Mouse (Mus musculus): Measurements from ENCODE around the gene Crat.

Crat gene

DNA sequence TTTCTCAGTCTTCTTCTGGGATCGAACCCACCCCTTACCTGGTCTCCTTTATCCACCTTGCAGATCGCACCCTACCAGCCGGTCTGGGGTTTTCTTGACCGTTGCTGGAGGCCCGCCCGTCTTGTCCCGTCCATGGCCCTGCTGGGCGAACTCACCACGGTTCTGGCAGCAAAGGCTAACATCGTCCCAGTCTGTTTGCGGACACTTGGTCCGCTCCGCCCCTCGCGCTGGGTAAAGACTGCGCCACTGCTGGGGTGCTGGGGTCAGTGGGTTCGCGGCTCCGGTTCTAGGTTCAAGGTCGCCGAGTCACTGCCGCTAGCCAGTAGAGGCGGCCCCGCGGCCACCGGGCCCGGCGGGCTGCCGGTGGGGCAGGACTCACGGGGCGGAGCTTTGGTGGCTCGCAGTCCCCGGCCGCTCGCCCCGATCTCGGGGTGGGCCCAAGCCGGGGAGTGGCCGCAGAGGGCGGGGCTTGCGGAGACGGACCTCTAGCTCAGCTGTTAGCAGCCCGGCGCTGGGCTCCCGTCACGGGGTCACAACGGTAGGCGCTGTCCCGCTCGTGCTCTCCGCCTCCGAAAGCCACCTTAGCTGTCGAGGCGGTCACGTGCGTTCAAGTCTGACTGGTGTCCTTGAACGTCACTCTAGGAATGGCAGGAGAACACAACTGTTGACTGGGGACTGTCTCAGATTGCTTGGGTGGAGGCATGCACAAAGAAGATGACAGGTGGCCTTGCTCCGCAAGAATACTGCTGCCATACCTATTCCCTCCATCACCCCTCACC lies at the start of gene Crat:
Crat (minus strand) TSS at position 657 of the 779 bp plus-strand sequence.
- DNase-seq (ENCODE audit: low read depth, low spot score): peak; percentile 87

DNA sequence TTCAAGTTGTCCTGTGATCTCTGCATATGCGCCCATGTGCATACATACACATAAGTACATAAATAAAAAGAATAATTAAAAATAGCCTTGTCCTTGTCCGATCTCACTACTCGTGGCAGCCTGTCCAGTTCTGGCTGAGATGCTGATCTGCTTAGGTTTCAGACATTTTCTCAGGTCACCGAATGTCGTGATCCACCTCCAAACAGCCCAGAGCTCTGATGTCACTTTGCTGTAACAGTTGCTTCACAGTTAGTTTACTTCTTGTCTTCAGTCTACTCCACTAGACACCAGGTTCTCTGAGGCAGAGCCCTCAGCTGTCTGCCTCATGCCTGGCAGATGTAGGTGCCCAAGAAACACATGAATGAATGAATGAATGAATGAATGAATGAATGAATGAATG lies 48.8 kb upstream of the Crat start:
- peak; percentile 59 for DNase-seq (ENCODE audit: low read depth, low spot score)

DNA sequence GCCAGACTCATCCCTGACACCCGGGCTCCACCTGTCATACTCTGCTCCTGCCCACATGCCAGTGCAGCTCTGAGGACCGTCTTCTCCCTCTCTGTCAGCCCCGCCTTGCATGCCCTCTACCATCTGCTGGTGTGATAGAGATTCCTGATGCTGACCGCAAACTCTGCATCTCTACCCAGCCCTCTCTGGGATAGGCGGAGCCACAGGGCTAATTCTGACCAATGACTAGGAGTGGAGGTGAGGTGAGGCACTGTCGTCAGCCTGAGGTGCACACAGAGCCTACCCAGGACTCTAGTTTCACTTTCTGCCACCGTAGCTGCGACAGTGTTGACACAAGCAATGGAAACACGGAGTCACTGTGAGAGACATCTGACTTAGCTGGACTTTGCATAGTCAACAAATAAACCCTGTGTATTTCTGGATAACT lies 48.3 kb upstream of the Crat start:
- DNase-seq (ENCODE audit: low read depth, low spot score): peak; percentile 93

DNA sequence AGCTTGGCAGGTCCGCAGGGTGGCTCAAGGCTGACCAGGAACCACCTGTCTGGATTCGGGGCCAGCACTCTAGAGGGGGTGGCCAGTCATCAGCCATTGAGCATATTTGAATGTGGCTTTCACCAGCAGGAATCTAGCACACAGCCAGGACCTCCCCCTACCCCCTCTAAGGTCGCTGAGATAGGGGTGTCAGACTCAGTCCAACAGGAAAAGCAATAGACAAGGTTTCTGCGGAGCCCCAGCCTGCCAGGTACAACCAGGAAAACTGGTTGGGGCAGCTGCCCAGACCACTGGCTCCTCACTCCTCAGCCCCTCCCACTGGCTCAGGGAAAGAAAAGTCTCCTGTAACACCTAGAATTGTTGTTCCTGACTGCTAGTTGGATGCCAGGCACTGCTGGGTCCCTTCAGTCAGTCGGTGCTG lies 47.7 kb upstream of the Crat start:
- no peak for DNase-seq (ENCODE audit: low read depth, low spot score)

DNA sequence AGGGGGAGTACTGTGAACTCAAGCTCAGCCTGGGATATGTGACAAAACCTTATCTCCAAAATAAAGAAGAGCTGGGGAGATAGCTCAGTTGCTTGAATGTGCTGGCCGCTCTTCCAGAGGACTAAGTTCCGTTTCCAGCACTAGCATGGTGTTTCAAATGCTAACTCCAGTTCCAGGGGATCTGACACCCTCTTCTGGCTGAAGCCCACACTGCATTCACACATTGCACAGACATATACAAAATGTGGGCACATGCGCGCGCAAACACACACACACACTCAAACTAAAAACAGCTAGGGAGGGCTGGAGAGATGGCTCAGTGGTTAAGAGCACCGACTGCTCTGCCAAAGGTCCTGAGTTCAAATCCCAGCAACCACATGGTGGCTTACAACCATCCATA lies 43.6 kb upstream of the Crat start:
- no peak for DNase-seq (ENCODE audit: low read depth, low spot score)

DNA sequence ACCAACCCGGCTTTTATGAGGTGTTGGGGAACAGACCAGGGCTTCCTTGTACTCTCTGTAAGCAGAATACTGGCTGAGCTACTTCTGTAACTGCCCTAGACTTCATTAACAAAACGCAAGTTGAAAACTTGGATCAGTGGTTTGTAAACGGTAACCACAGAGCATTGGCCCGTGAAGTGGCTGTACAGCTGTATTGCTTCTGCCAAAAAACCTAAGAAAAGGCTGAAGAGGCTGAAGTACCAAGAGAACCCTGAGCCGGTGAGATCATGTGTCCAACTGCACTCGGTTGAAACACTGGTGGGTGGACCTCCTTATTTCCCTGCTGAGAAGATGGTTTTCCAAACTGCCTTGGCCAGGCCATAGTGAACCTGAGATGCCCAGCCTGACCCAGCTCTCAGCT lies 42.7 kb upstream of the Crat start:
- DNase-seq (ENCODE audit: low read depth, low spot score): no peak

DNA sequence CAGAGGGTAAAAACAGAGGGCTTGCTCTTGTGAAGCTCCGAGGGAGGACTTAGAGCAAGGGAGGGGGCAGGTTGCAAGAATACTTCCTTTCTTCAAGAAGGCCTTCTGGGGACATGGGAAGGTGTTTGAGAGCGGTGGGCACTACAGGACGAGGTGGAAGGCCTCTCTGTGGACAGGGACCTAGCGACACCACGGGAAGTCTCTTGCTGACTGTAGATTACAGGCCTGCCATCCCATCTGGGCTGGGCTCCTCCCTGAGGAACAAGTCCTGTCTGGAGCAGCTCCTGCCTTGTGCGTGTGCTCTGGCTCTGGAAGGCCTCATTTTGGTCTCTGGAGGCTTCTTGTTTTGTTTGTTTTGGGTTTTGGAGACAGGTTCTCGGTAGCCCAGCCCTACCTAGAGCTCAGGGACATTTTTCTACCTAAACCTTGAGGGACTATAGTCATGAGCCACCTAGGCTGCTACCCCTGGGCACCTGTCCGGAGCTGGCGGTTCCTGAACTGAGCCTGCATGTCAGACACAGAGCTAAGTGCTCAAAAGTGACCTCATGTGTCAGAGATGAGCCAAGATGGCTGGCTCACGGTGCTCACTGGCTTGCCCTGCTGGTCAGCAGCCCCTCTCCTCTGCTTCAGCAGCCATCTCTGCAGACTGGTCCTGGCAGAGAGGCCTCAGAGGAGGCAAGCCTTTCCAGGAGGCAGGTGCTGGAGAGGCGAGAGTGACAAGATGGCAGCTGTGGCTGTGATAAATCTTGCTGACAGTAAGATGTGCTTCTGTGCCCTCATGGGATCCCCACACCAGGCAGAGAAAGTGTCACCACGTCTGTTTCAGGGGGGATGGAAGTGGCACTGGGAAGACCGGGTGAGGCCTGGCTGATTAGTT lies 40.7 kb upstream of the Crat start:
- DNase-seq (ENCODE audit: low read depth, low spot score): no peak

DNA sequence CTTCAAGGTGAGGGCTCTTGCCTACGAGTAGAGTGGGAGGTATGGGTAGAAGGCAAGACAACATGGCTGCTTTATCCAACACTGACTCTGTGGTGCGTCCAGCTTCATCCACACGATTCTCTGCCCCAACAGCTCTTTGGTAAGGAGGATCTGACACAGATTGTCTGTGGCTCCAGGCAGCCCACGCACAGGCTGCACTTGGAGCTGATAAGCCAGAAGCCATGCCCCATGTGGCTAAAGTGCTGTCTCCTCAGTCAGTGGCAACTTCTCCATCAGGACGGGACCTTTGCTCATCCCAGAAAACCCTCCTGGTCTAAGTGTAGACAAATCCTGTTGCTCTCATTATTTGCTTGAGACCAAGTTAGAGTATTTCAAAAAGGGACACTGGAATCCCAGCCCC lies 39.0 kb upstream of the Crat start:
- DNase-seq (ENCODE audit: low read depth, low spot score): no peak

DNA sequence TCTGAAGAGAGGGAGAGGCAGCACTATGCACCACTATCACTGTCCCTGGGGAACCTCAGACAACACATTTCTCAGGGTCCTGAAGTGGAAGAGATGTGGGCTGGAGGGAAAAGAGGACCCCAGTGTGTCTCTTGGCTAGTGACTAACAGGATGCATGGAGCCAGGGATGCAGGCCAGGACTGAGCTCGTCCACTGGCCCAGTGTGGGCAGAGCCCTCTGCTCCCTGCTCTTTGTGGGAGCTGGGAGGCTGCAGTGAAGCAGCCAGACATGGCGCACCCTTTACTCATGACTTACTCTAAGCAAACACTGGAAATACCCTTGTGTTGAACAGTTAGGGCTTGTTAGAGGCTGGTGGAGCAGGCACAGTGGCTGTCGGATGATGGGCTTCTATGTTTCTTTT lies 38.0 kb upstream of the Crat start:
- no peak for DNase-seq (ENCODE audit: low read depth, low spot score)

DNA sequence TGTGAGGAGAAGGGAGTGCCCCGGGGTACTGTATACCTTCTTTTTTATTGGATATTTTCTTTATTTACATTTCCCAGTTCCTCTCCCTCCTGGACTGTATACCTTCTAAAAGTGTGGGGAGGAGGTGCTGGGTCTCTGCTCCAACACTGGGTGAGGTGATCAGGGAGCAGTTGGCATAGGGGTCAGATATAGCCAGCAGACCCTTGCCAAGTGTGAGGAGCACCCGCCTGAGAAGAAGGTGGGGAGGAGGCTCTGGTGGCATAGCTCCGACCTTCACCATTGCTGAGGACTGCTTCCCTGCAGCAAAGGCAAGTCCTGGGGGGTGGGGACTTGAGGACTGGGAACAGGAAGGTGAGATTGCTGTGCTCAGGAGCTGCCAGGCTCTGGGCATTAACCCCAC lies 35.9 kb upstream of the Crat start:
- DNase-seq (ENCODE audit: low read depth, low spot score): no peak

DNA sequence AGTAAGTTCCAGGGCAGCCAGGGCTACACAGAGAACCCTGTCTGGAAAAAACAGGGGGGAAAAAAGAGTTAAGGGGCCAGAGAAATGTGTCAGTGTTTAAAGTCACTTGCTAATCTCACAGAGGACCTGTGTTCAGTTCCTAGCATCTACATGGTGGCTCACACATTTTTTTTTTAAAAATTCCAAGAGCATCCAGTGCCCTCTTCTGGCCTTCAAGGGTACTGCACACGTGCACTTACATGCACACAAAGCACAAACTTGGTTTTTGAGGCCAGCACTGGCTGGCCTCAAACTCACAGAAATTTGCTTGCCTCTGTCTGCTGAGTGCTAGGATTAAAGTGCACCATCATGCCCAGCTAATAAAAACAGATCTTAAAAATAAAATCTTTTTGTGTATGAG lies 34.9 kb upstream of the Crat start:
- peak; percentile 46 for DNase-seq (ENCODE audit: low read depth, low spot score)

DNA sequence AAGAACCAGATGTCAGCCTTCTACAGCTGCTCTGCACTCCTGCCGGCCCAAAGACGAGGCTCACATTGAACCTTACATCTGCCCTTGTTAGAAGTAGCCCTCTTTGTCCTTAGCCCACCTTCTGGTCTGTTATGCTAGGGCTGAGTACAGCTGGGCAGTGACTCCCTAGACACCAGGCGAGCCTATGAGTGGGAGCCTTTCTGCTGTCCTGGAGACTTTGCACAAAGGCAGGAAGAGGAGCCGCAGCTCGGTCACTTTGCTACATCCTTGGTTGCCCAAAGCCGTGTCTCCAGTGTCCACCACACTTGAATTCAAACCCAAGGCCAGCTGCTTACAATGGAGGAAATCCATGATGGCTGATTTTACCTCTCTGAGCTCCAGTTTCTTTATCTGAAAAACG lies 32.8 kb upstream of the Crat start:
- no peak for DNase-seq (ENCODE audit: low read depth, low spot score)

DNA sequence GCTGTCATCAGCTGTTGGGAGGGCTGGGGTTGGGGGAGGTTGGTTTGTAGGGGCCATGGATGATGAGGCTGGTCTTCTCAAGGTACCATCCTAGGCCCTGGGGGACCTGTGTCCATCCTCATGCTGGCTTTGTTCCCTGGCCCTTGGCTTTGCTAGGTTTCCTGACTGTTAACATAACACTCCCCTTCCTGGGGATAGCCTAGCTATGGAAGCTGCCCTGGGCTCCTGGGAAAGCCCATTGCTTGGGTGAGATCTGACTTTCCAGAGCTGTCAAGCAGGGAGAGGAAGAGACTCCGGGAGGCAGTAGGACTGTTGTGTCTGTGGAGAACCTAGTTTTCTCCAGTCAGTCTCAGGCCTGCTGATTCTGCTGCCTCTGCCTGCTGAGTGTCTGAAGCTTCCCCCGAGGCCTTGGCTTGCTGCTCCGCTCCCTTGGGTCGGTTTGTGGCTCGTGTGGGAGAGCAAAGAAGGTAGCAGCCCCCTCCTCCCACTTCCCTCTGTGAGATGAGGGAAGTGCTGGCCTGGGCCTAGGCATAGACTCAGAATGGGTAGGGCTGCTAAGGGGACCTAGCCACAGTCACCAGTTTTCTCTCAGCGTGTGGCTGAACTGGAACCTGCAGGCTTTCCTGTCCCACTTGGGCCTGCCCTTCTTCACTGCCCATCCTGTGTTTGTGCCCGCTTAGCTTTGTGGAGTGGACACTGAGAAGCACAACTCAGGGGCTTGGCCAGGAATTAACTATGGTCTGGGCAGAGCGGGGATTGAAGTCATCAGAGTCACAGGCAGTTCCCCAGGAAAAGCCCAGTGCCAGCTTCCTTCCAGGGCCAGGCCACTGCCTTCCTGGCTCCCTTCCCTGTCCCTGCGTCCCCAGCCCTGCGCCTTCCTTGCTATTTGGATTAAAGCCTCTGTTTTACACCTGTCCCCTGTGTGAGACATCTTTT lies 31.5 kb upstream of the Crat start:
- DNase-seq (ENCODE audit: low read depth, low spot score): no peak

DNA sequence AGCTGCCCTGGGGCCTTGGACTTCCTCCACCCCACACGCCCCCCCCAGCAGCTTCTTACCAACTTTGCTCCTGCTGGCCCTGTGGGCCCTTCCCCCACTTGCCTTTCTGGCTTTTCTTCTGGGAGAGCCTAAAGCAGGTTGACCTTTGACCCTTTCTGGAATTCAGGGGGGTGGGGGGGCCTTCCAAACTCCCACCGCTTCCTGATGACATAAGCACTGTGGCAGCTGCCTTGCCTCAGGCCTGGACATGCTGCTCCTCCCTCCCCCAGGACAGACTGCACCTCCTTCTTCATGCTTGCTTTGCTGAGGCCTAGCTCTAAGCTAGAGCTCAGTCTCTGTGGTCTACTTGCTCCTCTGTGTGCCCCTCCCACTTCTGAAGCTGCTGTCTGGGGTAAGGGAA lies 29.7 kb upstream of the Crat start:
- DNase-seq (ENCODE audit: low read depth, low spot score): no peak

DNA sequence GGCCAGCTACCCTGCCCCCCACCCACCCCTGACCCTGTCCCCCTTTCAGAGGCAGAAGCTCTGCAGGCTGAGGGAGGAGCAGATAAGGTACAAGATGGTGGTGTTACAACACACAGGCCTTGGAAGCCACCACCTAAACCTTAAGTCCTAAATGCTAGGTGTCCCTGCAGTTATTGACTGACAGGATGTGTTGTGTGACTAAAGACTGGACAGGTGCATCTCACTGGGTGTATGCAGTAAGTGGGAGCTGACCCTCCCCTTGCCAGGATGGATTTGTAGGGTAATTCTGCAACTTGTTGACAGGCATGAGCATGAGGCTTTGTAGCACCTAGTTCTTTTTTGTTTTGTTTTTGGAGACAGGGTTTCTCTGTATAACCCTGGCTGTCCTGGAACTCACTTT lies 28.8 kb upstream of the Crat start:
- no peak for DNase-seq (ENCODE audit: low read depth, low spot score)

DNA sequence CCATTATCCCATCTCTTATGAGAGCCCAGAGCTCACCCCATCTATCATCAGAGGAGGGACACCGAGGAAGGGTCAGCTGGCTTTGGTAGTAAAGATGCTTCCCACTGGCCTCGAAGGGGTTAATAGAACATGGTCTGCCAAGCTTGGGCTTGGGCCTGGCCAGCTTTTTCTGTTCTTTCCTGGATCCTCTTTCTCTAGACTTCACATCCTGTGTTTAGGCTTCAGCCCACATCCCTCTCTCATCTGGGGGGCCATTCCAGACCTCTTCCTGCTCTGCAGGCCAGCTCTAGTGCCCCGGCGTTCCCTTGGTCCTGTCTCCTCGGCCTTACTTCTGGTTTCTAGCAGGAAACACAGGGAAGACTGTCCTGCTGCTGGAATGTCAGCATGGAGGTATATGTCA lies 28.4 kb upstream of the Crat start:
- no peak for DNase-seq (ENCODE audit: low read depth, low spot score)

DNA sequence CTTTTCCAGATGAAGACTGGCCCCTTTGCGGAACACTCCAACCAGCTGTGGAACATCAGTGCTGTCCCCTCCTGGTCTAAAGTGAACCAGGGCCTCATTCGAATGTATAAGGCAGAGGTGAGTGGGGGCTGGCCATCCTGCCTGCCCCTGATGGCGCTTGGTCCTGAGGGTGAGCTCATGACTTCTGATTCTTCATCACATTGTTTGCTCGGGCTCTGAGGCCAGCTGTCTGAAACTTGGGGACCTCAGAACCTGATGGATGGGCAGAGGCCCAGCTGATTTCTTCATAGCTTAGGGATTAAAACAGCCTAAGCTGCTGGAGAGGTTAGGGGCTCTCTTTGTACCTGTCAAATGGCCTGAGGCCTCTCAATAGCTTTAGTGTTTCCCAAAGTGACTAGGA lies 27.7 kb upstream of the Crat start:
- no peak for DNase-seq (ENCODE audit: low read depth, low spot score)

DNA sequence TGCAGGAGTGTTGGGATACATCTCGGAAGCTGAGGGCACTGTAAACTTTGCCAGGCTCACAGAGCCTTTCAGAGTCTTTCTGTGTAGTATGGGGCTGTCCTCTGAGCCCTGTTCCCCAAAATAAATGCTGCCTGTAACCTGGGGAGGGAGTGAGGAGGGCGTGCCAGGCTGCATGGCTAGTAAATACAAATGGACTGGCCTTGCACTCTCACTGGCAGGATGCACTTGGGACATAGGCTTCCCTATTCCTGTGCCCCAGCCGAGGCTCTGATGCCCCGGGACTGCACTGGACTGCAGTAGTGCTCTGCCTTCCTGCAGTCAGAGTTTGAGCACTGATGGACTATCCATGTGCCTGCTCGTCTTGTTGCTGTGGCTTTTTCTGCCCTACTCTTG lies 26.9 kb upstream of the Crat start:
- DNase-seq (ENCODE audit: low read depth, low spot score): no peak

DNA sequence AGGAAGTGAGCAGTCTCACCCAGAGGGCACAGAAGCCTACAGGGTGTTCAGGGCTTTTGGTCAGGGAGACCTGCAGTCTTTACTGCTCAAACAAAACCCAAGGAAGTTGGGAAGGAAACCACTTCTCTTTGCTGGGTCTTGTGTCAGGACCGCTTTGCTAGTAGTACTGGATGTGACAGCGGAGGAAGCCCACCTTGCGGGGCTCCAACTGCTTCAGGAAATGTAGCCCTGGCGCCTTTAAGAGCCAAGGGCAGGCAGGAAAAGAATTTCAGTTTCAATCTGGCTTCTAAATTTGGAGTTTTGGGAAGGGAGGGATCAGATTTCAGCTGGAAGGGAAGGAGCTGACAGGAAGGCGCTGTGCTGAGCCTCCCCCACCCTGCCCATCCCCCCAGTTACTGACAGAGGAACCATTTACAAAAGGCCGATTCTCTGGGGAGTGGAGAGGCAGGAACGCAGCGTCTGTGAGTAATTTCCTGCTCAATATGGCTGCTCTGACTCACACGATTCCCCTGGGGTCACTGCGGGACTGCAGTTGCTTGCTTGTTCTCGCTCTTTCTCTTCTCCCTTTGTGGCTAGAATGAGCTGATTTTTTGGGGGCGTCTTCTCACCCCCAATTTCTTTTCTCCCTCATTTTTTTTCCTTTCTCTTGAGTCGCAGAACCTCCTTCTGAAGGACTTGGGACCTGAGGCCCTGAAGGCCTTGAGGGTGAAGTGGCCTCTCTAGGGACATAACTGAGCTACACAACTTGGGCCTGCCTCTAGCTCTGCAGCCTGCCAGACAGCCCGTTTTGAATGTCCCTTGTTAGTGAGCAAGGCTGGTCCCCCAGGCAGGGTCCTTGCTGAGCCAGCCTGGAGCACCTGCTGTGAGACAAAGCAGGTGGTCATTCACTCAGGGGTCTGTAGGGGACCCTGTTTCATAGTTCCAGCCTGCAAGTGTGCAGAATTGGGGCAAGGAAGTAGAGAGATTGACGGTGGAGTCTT lies 26.2 kb upstream of the Crat start:
- peak; percentile 82 for DNase-seq (ENCODE audit: low read depth, low spot score)

DNA sequence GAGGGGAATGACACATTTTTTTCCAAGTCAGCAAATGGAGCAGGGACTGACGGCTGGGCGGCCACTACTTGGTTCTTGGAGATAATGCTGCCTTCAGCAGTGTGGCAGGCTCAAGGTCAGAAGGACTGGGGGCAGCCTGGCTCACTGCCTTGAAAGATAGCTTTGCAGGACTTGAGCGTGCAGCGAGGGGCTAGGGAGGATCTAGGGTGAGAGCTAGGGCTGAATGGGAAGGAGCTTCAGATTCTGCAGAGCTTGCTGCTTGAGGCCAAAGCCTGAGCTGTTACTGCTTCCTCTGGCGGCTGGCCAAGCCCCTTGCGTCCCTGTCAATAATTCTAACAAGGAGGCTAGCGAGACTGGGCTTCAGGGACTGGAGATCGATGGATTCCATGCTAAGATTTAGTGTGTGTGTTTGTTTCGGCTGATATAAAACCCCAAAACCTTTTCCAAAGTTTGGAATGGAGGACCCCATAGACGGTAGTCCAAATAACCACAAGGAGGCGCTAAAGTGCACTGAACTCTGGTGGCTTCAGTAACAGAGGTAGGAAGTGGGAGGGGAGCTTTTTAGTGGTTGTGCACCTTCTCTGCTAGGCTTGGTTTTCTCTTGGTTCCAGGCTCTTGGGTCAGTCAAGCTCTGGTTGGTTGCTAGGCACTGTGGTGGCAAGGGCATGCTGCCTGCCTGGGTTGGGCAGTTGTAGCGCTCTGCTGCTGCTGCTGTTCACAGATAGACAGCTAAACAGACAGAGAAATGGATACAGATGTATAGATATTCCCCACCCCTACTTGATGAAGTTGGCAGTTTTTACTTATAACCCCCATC lies 25.3 kb upstream of the Crat start:
- DNase-seq (ENCODE audit: low read depth, low spot score): peak; percentile 90

Data from CD4-positive, CD25-positive, alpha-beta regulatory T cell, adult 2 months (primary cell).